Mouse (Mus musculus): ENCODE measurements around the gene Eif2d. TPM values are rescaled to one million over a fixed set of nuclear protein-coding genes. Genes with fewer than 3 reads are reported as not detected.
A peak's percentile ranks its signal among the peaks of the same experiment; 100 is the strongest.

Gene Eif2d
- total and polyA plus RNA-seq, 3 experiments: 25.8 to 37.1 (median 34.7) TPM

DNA sequence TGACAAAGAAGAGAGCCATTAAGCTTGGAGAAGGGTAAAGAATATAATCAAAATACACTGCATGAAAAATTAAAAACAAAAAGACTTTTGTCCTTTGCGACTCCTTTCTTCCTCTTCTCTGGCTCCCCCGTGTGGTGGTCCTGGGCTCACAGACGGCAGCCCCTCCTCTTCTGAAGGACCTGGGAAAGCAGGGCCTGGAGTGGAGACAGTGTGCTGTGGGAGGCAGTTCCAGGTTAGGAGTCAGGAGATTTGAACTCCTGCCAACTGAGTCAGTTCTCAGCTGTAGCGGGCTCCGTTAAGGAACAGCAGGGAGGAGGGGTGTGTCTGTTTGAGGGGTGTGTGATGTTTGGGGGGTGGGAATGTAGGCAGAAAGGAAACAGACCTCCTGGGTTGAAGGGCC, 54.5 kb downstream of the Eif2d start:
- intact Hi-C loops (cut with DNase I): loop anchor here (5.0 kb wide), 1 partner anchor 90 kb away; no protein-coding TSS in a partner anchor
- WGBS: 4% methylated on average over 5 of the region's 5 CpGs
- H3K36me3 ChIP-seq (ENCODE audit: control insufficient read depth, insufficient read depth, low read length): no peaks in the 10 kb centered on the region

DNA sequence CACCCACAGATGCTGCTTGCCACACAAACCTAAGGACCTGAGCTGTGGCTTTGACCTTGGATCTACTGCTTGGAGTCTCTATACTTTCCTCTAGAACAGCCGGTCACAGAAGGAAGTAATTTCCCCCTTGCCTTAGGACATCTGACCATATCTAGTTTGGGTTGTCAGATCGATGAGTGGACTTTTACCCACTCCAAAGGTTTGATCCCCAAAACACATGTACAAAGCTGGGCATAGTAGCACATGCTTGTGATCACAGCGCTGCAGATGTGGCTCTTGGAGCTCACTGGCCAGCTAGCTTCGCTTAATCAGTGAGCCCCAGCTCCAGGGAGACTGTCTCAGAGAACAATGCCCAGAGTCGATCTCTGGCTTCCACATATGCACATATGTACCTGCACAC, 55.1 kb downstream of the Eif2d start:
- intact Hi-C loops (cut with DNase I): loop anchor here (5.0 kb wide), 1 partner anchor 91 kb away; no protein-coding TSS in a partner anchor
- WGBS: 92% methylated on average over 5 of the region's 5 CpGs

More for the DNA sequence above, 54.5 kb downstream of the Eif2d start:
- peak; percentile 54 to 76 for DNase-seq
- Histone ChIP-seq H3K4me1 (ENCODE audit: control insufficient read depth, insufficient read depth, low read length) (no peaks in the 10 kb centered on the region), H3K27ac (no peak overlapping the region), H3K9ac (ENCODE audit: low read depth, low read length) (no peak overlapping the region), H3K4me3 (no peak overlapping the region), H3K79me2 (replicated peaks; ENCODE audit: control insufficient read depth, insufficient read depth, low read length) (no peaks in the 10 kb centered on the region), H3K27me3 (ENCODE audit: control insufficient read depth, insufficient read depth, low read length) (no peaks in the 10 kb centered on the region)
- TF ChIP-seq POLR2A (IDR thresholded peaks at IDR 0.05; ENCODE audit: insufficient read depth, low read depth, low read length): no peak
- 0 out of 2 replicates have a peak, but pooled peaks have one; percentile 29 for TF ChIP-seq EP300 (IDR thresholded peaks at IDR 0.05; ENCODE audit: insufficient read depth, low read depth, low read length)
- peak; percentile 78 for TF ChIP-seq CTCF (IDR thresholded peaks at IDR 0.05)

GRCm38 (mm10) chr1:131208800-131209199, 55.8 kb downstream of the Eif2d start:
- TF ChIP-seq POLR2A (IDR thresholded peaks at IDR 0.05; ENCODE audit: insufficient read depth, low read depth, low read length) (no peak), EP300 (IDR thresholded peaks at IDR 0.05; ENCODE audit: insufficient read depth, low read depth, low read length) (no peak), CTCF (IDR thresholded peaks at IDR 0.05) (no peak)
- no peak overlapping the region for H3K4me3 ChIP-seq
- no peaks in the 10 kb centered on the region for H3K27me3 ChIP-seq (ENCODE audit: control insufficient read depth, insufficient read depth, low read length)
- no peaks in the 10 kb centered on the region for H3K79me2 ChIP-seq (replicated peaks; ENCODE audit: control insufficient read depth, insufficient read depth, low read length)
- no peak for DNase-seq
- intact Hi-C loops (cut with DNase I): loop anchor here (5.0 kb wide), 1 partner anchor 91 kb away; no protein-coding TSS in a partner anchor
- no peak overlapping the region for H3K9ac ChIP-seq (ENCODE audit: low read depth, low read length)
- 99% methylated on average over 6 of the region's 6 CpGs for WGBS
- H3K4me1 ChIP-seq (ENCODE audit: control insufficient read depth, insufficient read depth, low read length): no peaks in the 10 kb centered on the region
- H3K36me3 ChIP-seq (ENCODE audit: control insufficient read depth, insufficient read depth, low read length): no peaks in the 10 kb centered on the region
- no peak overlapping the region for H3K27ac ChIP-seq

More for the DNA sequence above, 55.1 kb downstream of the Eif2d start:
- no peaks in the 10 kb centered on the region for H3K4me1 ChIP-seq (ENCODE audit: control insufficient read depth, insufficient read depth, low read length)
- no peaks in the 10 kb centered on the region for H3K36me3 ChIP-seq (ENCODE audit: control insufficient read depth, insufficient read depth, low read length)
- no peak overlapping the region for H3K9ac ChIP-seq (ENCODE audit: low read depth, low read length)
- no peak overlapping the region for H3K27ac ChIP-seq
- H3K79me2 ChIP-seq (replicated peaks; ENCODE audit: control insufficient read depth, insufficient read depth, low read length): no peaks in the 10 kb centered on the region
- DNase-seq: no peak
- H3K4me3 ChIP-seq: no peak overlapping the region
- no peaks in the 10 kb centered on the region for H3K27me3 ChIP-seq (ENCODE audit: control insufficient read depth, insufficient read depth, low read length)
- TF ChIP-seq EP300 (IDR thresholded peaks at IDR 0.05; ENCODE audit: insufficient read depth, low read depth, low read length) (no peak), POLR2A (IDR thresholded peaks at IDR 0.05; ENCODE audit: insufficient read depth, low read depth, low read length) (no peak), CTCF (IDR thresholded peaks at IDR 0.05) (no peak)

GRCm38 (mm10) chr1:131209971-131210426, 57.0 kb downstream of the Eif2d start:
- no peak overlapping the region for H3K27ac ChIP-seq
- TF ChIP-seq EP300 (IDR thresholded peaks at IDR 0.05; ENCODE audit: insufficient read depth, low read depth, low read length) (no peak), CTCF (IDR thresholded peaks at IDR 0.05) (no peak), POLR2A (IDR thresholded peaks at IDR 0.05; ENCODE audit: insufficient read depth, low read depth, low read length) (no peak)
- no peaks in the 10 kb centered on the region for H3K36me3 ChIP-seq (ENCODE audit: control insufficient read depth, insufficient read depth, low read length)
- no peak for DNase-seq
- H3K79me2 ChIP-seq (replicated peaks; ENCODE audit: control insufficient read depth, insufficient read depth, low read length): no peaks in the 10 kb centered on the region
- H3K4me3 ChIP-seq: no peak overlapping the region
- H3K4me1 ChIP-seq (ENCODE audit: control insufficient read depth, insufficient read depth, low read length): no peaks in the 10 kb centered on the region
- WGBS: 69% methylated on average over 8 of the region's 8 CpGs
- no peaks in the 10 kb centered on the region for H3K27me3 ChIP-seq (ENCODE audit: control insufficient read depth, insufficient read depth, low read length)
- intact Hi-C loops (cut with DNase I): loop anchor here (5.0 kb wide), 1 partner anchor 93 kb away; no protein-coding TSS in a partner anchor
- no peak overlapping the region for H3K9ac ChIP-seq (ENCODE audit: low read depth, low read length)

GRCm38 (mm10) chr1:131211655-131212054, 58.7 kb downstream of the Eif2d start:
- no peaks in the 10 kb centered on the region for H3K4me1 ChIP-seq (ENCODE audit: control insufficient read depth, insufficient read depth, low read length)
- WGBS: 97% methylated on average over 1 of the region's 1 CpGs
- no peaks in the 10 kb centered on the region for H3K79me2 ChIP-seq (replicated peaks; ENCODE audit: control insufficient read depth, insufficient read depth, low read length)
- no peaks in the 10 kb centered on the region for H3K27me3 ChIP-seq (ENCODE audit: control insufficient read depth, insufficient read depth, low read length)
- no peak overlapping the region for H3K27ac ChIP-seq
- no peak for DNase-seq
- TF ChIP-seq EP300 (IDR thresholded peaks at IDR 0.05; ENCODE audit: insufficient read depth, low read depth, low read length) (no peak), POLR2A (IDR thresholded peaks at IDR 0.05; ENCODE audit: insufficient read depth, low read depth, low read length) (no peak), CTCF (IDR thresholded peaks at IDR 0.05) (no peak)
- no peak overlapping the region for H3K4me3 ChIP-seq
- H3K36me3 ChIP-seq (ENCODE audit: control insufficient read depth, insufficient read depth, low read length): no peaks in the 10 kb centered on the region
- intact Hi-C loops (cut with DNase I): no loop called here
- no peak overlapping the region for H3K9ac ChIP-seq (ENCODE audit: low read depth, low read length)

DNA sequence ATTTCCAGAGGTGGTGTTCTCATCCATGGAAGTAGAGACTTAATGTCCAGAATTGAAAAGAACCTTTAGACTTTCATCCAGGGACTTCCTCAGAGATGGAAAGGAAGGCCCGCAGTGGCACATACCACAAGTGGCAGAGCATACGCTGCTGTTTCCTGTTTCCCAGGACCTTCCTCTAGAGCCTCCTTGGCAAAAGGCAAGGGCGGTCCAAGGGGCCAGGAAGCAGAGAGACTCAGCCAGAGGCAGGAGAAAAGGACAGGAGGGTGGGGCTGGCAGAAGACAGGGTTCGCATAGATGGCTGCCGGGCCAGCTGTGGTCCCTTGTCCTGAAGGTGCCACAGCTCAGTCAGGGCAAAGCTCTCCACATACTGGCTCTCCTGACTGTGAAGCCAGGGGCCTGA, 60.0 kb downstream of the Eif2d start:
- H3K79me2 ChIP-seq (replicated peaks; ENCODE audit: control insufficient read depth, insufficient read depth, low read length): no peaks in the 10 kb centered on the region
- TF ChIP-seq POLR2A (IDR thresholded peaks at IDR 0.05; ENCODE audit: insufficient read depth, low read depth, low read length) (no peak), CTCF (IDR thresholded peaks at IDR 0.05) (no peak), EP300 (IDR thresholded peaks at IDR 0.05; ENCODE audit: insufficient read depth, low read depth, low read length) (no peak)
- 33% methylated on average over 5 of the region's 5 CpGs for WGBS
- H3K4me3 ChIP-seq: no peak overlapping the region
- H3K36me3 ChIP-seq (ENCODE audit: control insufficient read depth, insufficient read depth, low read length): no peaks in the 10 kb centered on the region
- H3K27me3 ChIP-seq (ENCODE audit: control insufficient read depth, insufficient read depth, low read length): no peaks in the 10 kb centered on the region; the same call in 1 of the 2 replicates
- no peaks in the 10 kb centered on the region for H3K4me1 ChIP-seq (ENCODE audit: control insufficient read depth, insufficient read depth, low read length)
- DNase-seq: no peak
- intact Hi-C loops (cut with DNase I): no loop called here
- no peak overlapping the region for H3K9ac ChIP-seq (ENCODE audit: low read depth, low read length)
- no peak overlapping the region for H3K27ac ChIP-seq

All from heart, adult 2 months (tissue).